Mouse (Mus musculus) liver, adult 2 months (tissue): Measurements from ENCODE around the gene Gm8773.

Experiments used
- CTCF ChIP-seq: fragments of 200-500 bp; IDR thresholded peaks from 2 replicates; pipeline ENCODE4 v1.5.1; 2011; ENCODE audit warnings: low read depth, low read length, control low read depth
- POLR2A ChIP-seq: fragments of 200-500 bp; IDR thresholded peaks from 2 replicates; pipeline ENCODE4 v1.6.1; 2011; ENCODE audit warnings: low read length, control low read depth; ENCODE audit not compliant: insufficient read depth; ENCODE audit errors: extremely low read depth

GRCm38 (mm10) chr5:5610540-5610939, 36.9 kb downstream of the Gm8773 start:
- no peak for TF ChIP-seq CTCF
- TF ChIP-seq POLR2A: no peak
